Mouse (Mus musculus) heart, adult 8-10 months (tissue): ENCODE results near the gene C130032M10Rik. TPM values are rescaled to one million over a fixed set of nuclear protein-coding genes. Genes with fewer than 3 reads are reported as not detected.

Source experiments
- DNase-seq: peaks from one replicate; pipeline ENCODE4 v3.0.0; 2022; ENCODE audit warnings: low spot score
- total RNA-seq, 4 experiments: library from RNA; stranded (reverse); gene quantifications; 2 replicates each; pipeline ENCODE4 v1.2.4; 2022

C130032M10Rik gene
- not detected for total RNA-seq

- no peak for DNase-seq
Measured at GRCm38 (mm10) chr9:114515364-114515763, at the start of gene C130032M10Rik. Gene C130032M10Rik (plus strand): TSS chr9:114515697.

GRCm38 (mm10) chr9:114466871-114467270, 48.6 kb upstream of the C130032M10Rik start:
- no peak for DNase-seq

GRCm38 (mm10) chr9:114468217-114468616, 47.3 kb upstream of the C130032M10Rik start:
- no peak for DNase-seq

GRCm38 (mm10) chr9:114468701-114469100, 46.8 kb upstream of the C130032M10Rik start:
- no peak for DNase-seq

GRCm38 (mm10) chr9:114471892-114472291, 43.6 kb upstream of the C130032M10Rik start:
- no peak for DNase-seq

- no peak for DNase-seq
Measured at GRCm38 (mm10) chr9:114477019-114477418, 38.5 kb upstream of the C130032M10Rik start.

GRCm38 (mm10) chr9:114480940-114481339, 34.6 kb upstream of the C130032M10Rik start:
- DNase-seq, result no peak

GRCm38 (mm10) chr9:114484771-114485170, 30.7 kb upstream of the C130032M10Rik start:
- no peak for DNase-seq

GRCm38 (mm10) chr9:114486808-114487207, 28.7 kb upstream of the C130032M10Rik start:
- DNase-seq, result no peak

GRCm38 (mm10) chr9:114487481-114488258, 27.8 kb upstream of the C130032M10Rik start:
- DNase-seq, result no peak

GRCm38 (mm10) chr9:114496469-114496868, 19.0 kb upstream of the C130032M10Rik start:
- DNase-seq, result no peak

- DNase-seq, result peak; percentile 60
Measured at GRCm38 (mm10) chr9:114498218-114498617, 17.3 kb upstream of the C130032M10Rik start.

GRCm38 (mm10) chr9:114499783-114500515, 15.5 kb upstream of the C130032M10Rik start:
- DNase-seq, result peak; percentile 40

- no peak for DNase-seq
Measured at GRCm38 (mm10) chr9:114501111-114501510, 14.4 kb upstream of the C130032M10Rik start.

GRCm38 (mm10) chr9:114501913-114502312, 13.6 kb upstream of the C130032M10Rik start:
- no peak for DNase-seq

GRCm38 (mm10) chr9:114502711-114503427, 12.6 kb upstream of the C130032M10Rik start:
- DNase-seq, result no peak

GRCm38 (mm10) chr9:114504816-114505215, 10.7 kb upstream of the C130032M10Rik start, which contains the start of gene Ccr4:
Gene Ccr4 (minus strand): TSS chr9:114504916.
- DNase-seq, result no peak

GRCm38 (mm10) chr9:114506564-114506963, 8.9 kb upstream of the C130032M10Rik start:
- no peak for DNase-seq

GRCm38 (mm10) chr9:114507421-114507820, 8.1 kb upstream of the C130032M10Rik start:
- no peak for DNase-seq

- DNase-seq, result no peak
Measured at GRCm38 (mm10) chr9:114509785-114510184, 5.7 kb upstream of the C130032M10Rik start.

- no peak for DNase-seq
Measured at GRCm38 (mm10) chr9:114512831-114513230, 2.7 kb upstream of the C130032M10Rik start.

GRCm38 (mm10) chr9:114517924-114518497, 2.5 kb downstream of the C130032M10Rik start:
- no peak for DNase-seq
